Mouse (Mus musculus) G1E (cell line): Measurements from ENCODE around the gene Pik3r1. TPM values are rescaled to one million over a fixed set of nuclear protein-coding genes. Genes with fewer than 3 reads are reported as not detected.

Experiments used
- ATAC-seq: 2 replicates; pipeline ENCODE4 v1.8.0; 2016; ENCODE audit warnings: mild to moderate bottlenecking; ENCODE audit not compliant: insufficient number of reproducible peaks, poor library complexity, low FRiP score, severe bottlenecking; ENCODE audit errors: extremely low read depth
- DNase-seq: peaks from one replicate; pipeline ENCODE4 v3.0.0; 2012; ENCODE audit warnings: low spot score
- H3K27me3 ChIP-seq: 2 replicates; pipeline ENCODE4 v1.6.1; 2012; ENCODE audit warnings: mild to moderate bottlenecking, low read length, inconsistent platforms; ENCODE audit not compliant: insufficient read depth
- H3K36me3 ChIP-seq: replicated peaks from 2 replicates; pipeline ENCODE3; 2012; ENCODE audit warnings: mild to moderate bottlenecking, inconsistent platforms
- H3K4me1 ChIP-seq: 2 replicates; pipeline ENCODE4 v1.6.1; 2012; ENCODE audit warnings: low read depth, low read length, inconsistent platforms, mixed read lengths; ENCODE audit not compliant: insufficient read depth
- H3K4me3 ChIP-seq: 2 replicates; pipeline ENCODE4 v1.5.1; 2012; ENCODE audit warnings: low read depth, mild to moderate bottlenecking, inconsistent platforms, low read length, moderate library complexity, mixed read lengths
- H3K9me3 ChIP-seq: replicated peaks from 2 replicates; pipeline ENCODE4 v1.6.1; 2012; ENCODE audit warnings: inconsistent platforms
- CTCF ChIP-seq: IDR thresholded peaks from 2 replicates; pipeline ENCODE4 v1.5.1; 2012; ENCODE audit warnings: low read depth, low read length, inconsistent platforms, mixed read lengths
- GATA1 ChIP-seq: IDR thresholded peaks from 2 replicates; pipeline ENCODE4 v1.6.1; 2012; ENCODE audit warnings: borderline replicate concordance, low read length, inconsistent platforms, mixed read lengths
- GATA2 ChIP-seq: IDR thresholded peaks from 2 replicates; pipeline ENCODE4 v1.6.1; 2012; ENCODE audit warnings: low read depth, low read length, inconsistent platforms, borderline replicate concordance
- POLR2AphosphoS5 ChIP-seq: IDR thresholded peaks from 2 replicates; pipeline ENCODE4 v1.6.1; 2012; ENCODE audit warnings: low read depth, low read length, inconsistent platforms; ENCODE audit not compliant: insufficient replicate concordance
- TAL1 ChIP-seq: conservative IDR thresholded peaks from 2 replicates; pipeline ENCODE4 v1.6.1; 2012; ENCODE audit warnings: low read depth, low read length, inconsistent platforms, mixed read lengths
- polyA plus RNA-seq: library from polyadenylated mRNA; stranded (reverse); fragments of >175 nt; gene quantifications from 2 replicates; pipeline ENCODE4 v1.2.3, GENCODE M21; 2012
- total RNA-seq, 2 experiments: library from RNA; stranded (forward) in 1 of 2; stranded (reverse) in 1 of 2; fragments of 200-1000 nt in 1 of 2; fragments of >200 nt in 1 of 2; fragmentation: Nextera tagmentation in 1 of 2; gene quantifications; 2 replicates each; pipeline ENCODE4 v1.2.3; 2014 to 2017

Gene Pik3r1
- total and polyA plus RNA-seq, 3 experiments, result 9.3 to 150 (median 111) TPM

- Histone ChIP-seq H3K27me3 (no peaks in the 10 kb centered on the region), H3K36me3 (peaks cover 64% of the 10 kb centered on the region), H3K4me1 (peaks cover 82% of the 10 kb centered on the region), H3K9me3 (no peaks in the 10 kb centered on the region), H3K4me3 (no peak overlapping the region; the same call in 1 of the 2 replicates)
- DNase-seq (no peak), ATAC-seq (no peak)
- no peak for TF ChIP-seq GATA1
- TF ChIP-seq TAL1, result no peak
- TF ChIP-seq POLR2AphosphoS5, result no peak
- no peak for TF ChIP-seq GATA2
- TF ChIP-seq CTCF, result no peak
Measured at GRCm38 (mm10) chr13:101757801-101758422, 10.1 kb downstream of the Pik3r1 start.

- no peak overlapping the region for H3K4me3 ChIP-seq
- TF ChIP-seq GATA2 (no peak), POLR2AphosphoS5 (no peak), TAL1 (no peak), CTCF (no peak), GATA1 (no peak)
- peaks cover 73% of the 10 kb centered on the region for H3K4me1 ChIP-seq
- ATAC-seq, result no peak
- H3K27me3 ChIP-seq, result no peaks in the 10 kb centered on the region
- DNase-seq, result no peak
- peaks cover 75% of the 10 kb centered on the region for H3K36me3 ChIP-seq
- no peaks in the 10 kb centered on the region for H3K9me3 ChIP-seq
Measured at GRCm38 (mm10) chr13:101755228-101755627, 12.8 kb downstream of the Pik3r1 start.

GRCm38 (mm10) chr13:101753639-101754038 is 14.4 kb downstream of the Pik3r1 start:
- Histone ChIP-seq H3K27me3 (no peaks in the 10 kb centered on the region), H3K9me3 (no peaks in the 10 kb centered on the region), H3K4me1 (peaks cover 64% of the 10 kb centered on the region), H3K4me3 (peak overlapping the region; percentile 30; the same call in 1 of the 2 replicates), H3K36me3 (peaks cover 73% of the 10 kb centered on the region)
- ATAC-seq, result peak; percentile 74
- TF ChIP-seq TAL1 (peak; percentile 17; the same call in 1 of the 2 replicates), POLR2AphosphoS5 (no peak)
- no peak for DNase-seq

GRCm38 (mm10) chr13:101751816-101752215 is 16.2 kb downstream of the Pik3r1 start:
- no peaks in the 10 kb centered on the region for H3K27me3 ChIP-seq
- no peaks in the 10 kb centered on the region for H3K9me3 ChIP-seq
- ATAC-seq (no peak), DNase-seq (no peak)
- H3K4me1 ChIP-seq, result peaks cover 49% of the 10 kb centered on the region
- H3K36me3 ChIP-seq, result peaks cover 55% of the 10 kb centered on the region
- H3K4me3 ChIP-seq, result no peak overlapping the region
- TF ChIP-seq GATA2 (no peak), TAL1 (no peak), CTCF (no peak), POLR2AphosphoS5 (no peak), GATA1 (no peak)

- DNase-seq, result no peak
- no peak overlapping the region for H3K4me3 ChIP-seq
- no peak for ATAC-seq
- H3K27me3 ChIP-seq, result no peaks in the 10 kb centered on the region
- peaks cover 57% of the 10 kb centered on the region for H3K4me1 ChIP-seq
- H3K36me3 ChIP-seq, result peaks cover 48% of the 10 kb centered on the region
- H3K9me3 ChIP-seq, result no peaks in the 10 kb centered on the region
- TF ChIP-seq TAL1 (no peak), POLR2AphosphoS5 (no peak), GATA2 (no peak), GATA1 (no peak), CTCF (no peak)
Measured at GRCm38 (mm10) chr13:101746012-101746595, 21.9 kb downstream of the Pik3r1 start.

GRCm38 (mm10) chr13:101744943-101745342 is 23.1 kb downstream of the Pik3r1 start:
- DNase-seq, result no peak
- no peak for TF ChIP-seq GATA2
- no peak for TF ChIP-seq POLR2AphosphoS5
- no peak for TF ChIP-seq CTCF
- no peak for TF ChIP-seq TAL1
- TF ChIP-seq GATA1, result no peak
- H3K27me3 ChIP-seq, result no peaks in the 10 kb centered on the region
- H3K9me3 ChIP-seq, result no peaks in the 10 kb centered on the region
- no peak for ATAC-seq
- peaks cover 63% of the 10 kb centered on the region for H3K4me1 ChIP-seq
- H3K4me3 ChIP-seq, result no peak overlapping the region
- peaks cover 57% of the 10 kb centered on the region for H3K36me3 ChIP-seq
